Mouse (Mus musculus): Measurements from ENCODE around the gene Sh3d19. TPM values are rescaled to one million over a fixed set of nuclear protein-coding genes. Genes with fewer than 3 reads are reported as not detected.

Sh3d19 gene
- polyA plus RNA-seq, 1 experiment from 2014 or later: 11.0 TPM

- 82% methylated on average over 16 of the region's 16 CpGs for WGBS
- no peak overlapping the region for H3K27ac ChIP-seq (ENCODE audit: low read depth, low read length)
- peak; percentile 42 for DNase-seq (ENCODE audit: low spot score)
Measured at GRCm38 (mm10) chr3:86119237-86119932, 148.5 kb downstream of the Sh3d19 start.

GRCm38 (mm10) chr3:86122156-86122555 is 151.2 kb downstream of the Sh3d19 start:
- Histone ChIP-seq H3K27me3 (ENCODE audit: control insufficient read depth, insufficient read depth, low read length) (no peaks in the 10 kb centered on the region), H3K4me1 (replicated peaks; ENCODE audit: control insufficient read depth, insufficient read depth, low read length) (no peaks in the 10 kb centered on the region), H3K4me3 (ENCODE audit: low read depth, low read length) (no peak overlapping the region), H3K9me3 (ENCODE audit: control insufficient read depth, low read length) (no peaks in the 10 kb centered on the region), H3K4me2 (ENCODE audit: low read depth, low read length, severe bottlenecking) (no peak overlapping the region), H3K27ac (ENCODE audit: low read depth, low read length) (no peak overlapping the region), H3K36me3 (ENCODE audit: control insufficient read depth, insufficient read depth, low read length) (no peaks in the 10 kb centered on the region), H3K9ac (ENCODE audit: low read length) (no peak overlapping the region)
- ATAC-seq (replicated peaks; ENCODE audit: low FRiP score): no peak
- no peak for DNase-seq (ENCODE audit: low spot score)

More at GRCm38 (mm10) chr3:86119237-86119932, 148.5 kb downstream of the Sh3d19 start:
- H3K9me3 ChIP-seq (ENCODE audit: control insufficient read depth, low read length): no peaks in the 10 kb centered on the region; the same call in 1 of the 2 replicates
- no peaks in the 10 kb centered on the region for H3K27me3 ChIP-seq (ENCODE audit: control insufficient read depth, insufficient read depth, low read length)
- no peak overlapping the region for H3K4me3 ChIP-seq (ENCODE audit: low read depth, low read length)
- no peak overlapping the region for H3K9ac ChIP-seq (ENCODE audit: low read length)
- H3K36me3 ChIP-seq (ENCODE audit: control insufficient read depth, insufficient read depth, low read length): no peaks in the 10 kb centered on the region
- no peak overlapping the region for H3K4me2 ChIP-seq (ENCODE audit: low read depth, low read length, severe bottlenecking)
- no peaks in the 10 kb centered on the region for H3K4me1 ChIP-seq (replicated peaks; ENCODE audit: control insufficient read depth, insufficient read depth, low read length)
- ATAC-seq (replicated peaks; ENCODE audit: low FRiP score): no peak

GRCm38 (mm10) chr3:86123251-86123746 is 152.4 kb downstream of the Sh3d19 start:
- DNase-seq (ENCODE audit: low spot score): no peak
- Histone ChIP-seq H3K27ac (ENCODE audit: low read depth, low read length) (no peak overlapping the region), H3K4me1 (replicated peaks; ENCODE audit: control insufficient read depth, insufficient read depth, low read length) (no peaks in the 10 kb centered on the region), H3K4me2 (ENCODE audit: low read depth, low read length, severe bottlenecking) (no peak overlapping the region), H3K36me3 (ENCODE audit: control insufficient read depth, insufficient read depth, low read length) (no peaks in the 10 kb centered on the region), H3K27me3 (ENCODE audit: control insufficient read depth, insufficient read depth, low read length) (no peaks in the 10 kb centered on the region), H3K9me3 (ENCODE audit: control insufficient read depth, low read length) (no peaks in the 10 kb centered on the region), H3K9ac (ENCODE audit: low read length) (no peak overlapping the region), H3K4me3 (ENCODE audit: low read depth, low read length) (no peak overlapping the region)
- 92% methylated on average over 8 of the region's 8 CpGs for WGBS
- no peak for ATAC-seq (replicated peaks; ENCODE audit: low FRiP score)

- Histone ChIP-seq H3K4me3 (ENCODE audit: low read depth, low read length) (no peak overlapping the region), H3K27ac (ENCODE audit: low read depth, low read length) (no peak overlapping the region), H3K9ac (ENCODE audit: low read length) (no peak overlapping the region), H3K4me1 (replicated peaks; ENCODE audit: control insufficient read depth, insufficient read depth, low read length) (no peaks in the 10 kb centered on the region), H3K27me3 (ENCODE audit: control insufficient read depth, insufficient read depth, low read length) (no peaks in the 10 kb centered on the region), H3K36me3 (ENCODE audit: control insufficient read depth, insufficient read depth, low read length) (no peaks in the 10 kb centered on the region), H3K9me3 (ENCODE audit: control insufficient read depth, low read length) (no peaks in the 10 kb centered on the region), H3K4me2 (ENCODE audit: low read depth, low read length, severe bottlenecking) (no peak overlapping the region)
- ATAC-seq (replicated peaks; ENCODE audit: low FRiP score) (no peak), DNase-seq (ENCODE audit: low spot score) (peak; percentile 81)
- WGBS: 12% methylated on average over 6 of the region's 6 CpGs
Measured at GRCm38 (mm10) chr3:86129757-86130156, 158.8 kb downstream of the Sh3d19 start.

GRCm38 (mm10) chr3:86134939-86135638 is 164.2 kb downstream of the Sh3d19 start:
- no peaks in the 10 kb centered on the region for H3K9me3 ChIP-seq (ENCODE audit: control insufficient read depth, low read length)
- no peak overlapping the region for H3K9ac ChIP-seq (ENCODE audit: low read length)
- no peak for DNase-seq (ENCODE audit: low spot score)
- no peak overlapping the region for H3K4me2 ChIP-seq (ENCODE audit: low read depth, low read length, severe bottlenecking)
- no peaks in the 10 kb centered on the region for H3K4me1 ChIP-seq (replicated peaks; ENCODE audit: control insufficient read depth, insufficient read depth, low read length)
- H3K27ac ChIP-seq (ENCODE audit: low read depth, low read length): no peak overlapping the region
- peaks cover 10% of the 10 kb centered on the region; the same call in 1 of the 2 replicates for H3K36me3 ChIP-seq (ENCODE audit: control insufficient read depth, insufficient read depth, low read length)
- 92% methylated on average over 6 of the region's 6 CpGs for WGBS
- H3K27me3 ChIP-seq (ENCODE audit: control insufficient read depth, insufficient read depth, low read length): no peaks in the 10 kb centered on the region
- no peak for ATAC-seq (replicated peaks; ENCODE audit: low FRiP score)
- H3K4me3 ChIP-seq (ENCODE audit: low read depth, low read length): no peak overlapping the region

GRCm38 (mm10) chr3:86135886-86136563 is 165.1 kb downstream of the Sh3d19 start:
- ATAC-seq (replicated peaks; ENCODE audit: low FRiP score) (no peak), DNase-seq (ENCODE audit: low spot score) (no peak)
- no peaks in the 10 kb centered on the region for H3K27me3 ChIP-seq (ENCODE audit: control insufficient read depth, insufficient read depth, low read length)
- no peak overlapping the region for H3K9ac ChIP-seq (ENCODE audit: low read length)
- WGBS: 89% methylated on average over 6 of the region's 6 CpGs
- H3K36me3 ChIP-seq (ENCODE audit: control insufficient read depth, insufficient read depth, low read length): peaks cover 16% of the 10 kb centered on the region; the same call in 1 of the 2 replicates
- H3K9me3 ChIP-seq (ENCODE audit: control insufficient read depth, low read length): no peaks in the 10 kb centered on the region
- no peak overlapping the region for H3K27ac ChIP-seq (ENCODE audit: low read depth, low read length)
- H3K4me3 ChIP-seq (ENCODE audit: low read depth, low read length): no peak overlapping the region
- H3K4me2 ChIP-seq (ENCODE audit: low read depth, low read length, severe bottlenecking): no peak overlapping the region
- H3K4me1 ChIP-seq (replicated peaks; ENCODE audit: control insufficient read depth, insufficient read depth, low read length): peaks cover 5% of the 10 kb centered on the region

GRCm38 (mm10) chr3:86136936-86137574 is 166.1 kb downstream of the Sh3d19 start:
- H3K4me3 ChIP-seq (ENCODE audit: low read depth, low read length): no peak overlapping the region
- ATAC-seq (replicated peaks; ENCODE audit: low FRiP score) (no peak), DNase-seq (ENCODE audit: low spot score) (no peak)
- peaks cover 17% of the 10 kb centered on the region; the same call in 1 of the 2 replicates for H3K36me3 ChIP-seq (ENCODE audit: control insufficient read depth, insufficient read depth, low read length)
- no peak overlapping the region for H3K27ac ChIP-seq (ENCODE audit: low read depth, low read length)
- 95% methylated on average over 6 of the region's 6 CpGs for WGBS
- no peak overlapping the region for H3K4me2 ChIP-seq (ENCODE audit: low read depth, low read length, severe bottlenecking)
- peaks cover 5% of the 10 kb centered on the region for H3K4me1 ChIP-seq (replicated peaks; ENCODE audit: control insufficient read depth, insufficient read depth, low read length)
- no peaks in the 10 kb centered on the region for H3K9me3 ChIP-seq (ENCODE audit: control insufficient read depth, low read length)
- H3K27me3 ChIP-seq (ENCODE audit: control insufficient read depth, insufficient read depth, low read length): no peaks in the 10 kb centered on the region
- no peak overlapping the region for H3K9ac ChIP-seq (ENCODE audit: low read length)

GRCm38 (mm10) chr3:86139660-86140059 is 168.8 kb downstream of the Sh3d19 start:
- no peak for ATAC-seq (replicated peaks; ENCODE audit: low FRiP score)
- no peak overlapping the region for H3K4me2 ChIP-seq (ENCODE audit: low read depth, low read length, severe bottlenecking)
- no peaks in the 10 kb centered on the region for H3K27me3 ChIP-seq (ENCODE audit: control insufficient read depth, insufficient read depth, low read length)
- H3K36me3 ChIP-seq (ENCODE audit: control insufficient read depth, insufficient read depth, low read length): peaks cover 17% of the 10 kb centered on the region; the same call in 1 of the 2 replicates
- no peak for DNase-seq (ENCODE audit: low spot score)
- peaks cover 5% of the 10 kb centered on the region for H3K4me1 ChIP-seq (replicated peaks; ENCODE audit: control insufficient read depth, insufficient read depth, low read length)
- H3K27ac ChIP-seq (ENCODE audit: low read depth, low read length): no peak overlapping the region
- no peak overlapping the region for H3K4me3 ChIP-seq (ENCODE audit: low read depth, low read length)
- no peaks in the 10 kb centered on the region for H3K9me3 ChIP-seq (ENCODE audit: control insufficient read depth, low read length)
- H3K9ac ChIP-seq (ENCODE audit: low read length): no peak overlapping the region
- WGBS: 88% methylated on average over 4 of the region's 4 CpGs

All from forebrain, embryonic 11.5 days (tissue).